Mouse (Mus musculus): ENCODE measurements around the gene Apon. TPM values are rescaled to one million over a fixed set of nuclear protein-coding genes. Genes with fewer than 3 reads are reported as not detected.
"Not testable (repeated sequence)": the region's sequence is repeated elsewhere in the genome, so short reads cannot be mapped to it uniquely, and the experiment has no call there.

Apon gene
- polyA plus RNA-seq, 1 experiment from 2014 or later: 0.30 TPM

- H3K27ac ChIP-seq (ENCODE audit: low read depth): not testable (repeated sequence)
These were observed 19.0 kb downstream of the Apon start for GRCm38 (mm10) chr10:128272819-128273439.

DNA sequence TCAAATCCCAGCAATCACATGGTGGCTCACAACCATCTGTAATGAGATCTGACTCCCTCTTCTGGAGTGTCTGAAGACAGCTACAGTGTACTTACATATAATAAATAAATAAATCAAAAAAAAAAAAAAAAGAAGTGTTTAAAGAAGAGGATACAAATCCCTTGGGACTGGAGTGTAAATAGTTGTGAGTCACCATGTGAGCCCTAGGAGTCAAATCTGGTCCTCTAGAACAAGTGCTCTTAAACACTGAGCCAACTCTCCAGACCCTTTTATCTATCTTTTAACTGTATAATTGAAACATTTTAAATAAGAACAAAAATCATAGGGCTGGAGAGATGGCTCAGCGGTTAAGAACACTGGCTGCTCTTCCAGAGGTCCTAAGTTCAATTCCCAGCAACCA, 21.5 kb downstream of the Apon start:
- not testable (repeated sequence) for H3K9me3 ChIP-seq (ENCODE audit: control insufficient read depth, low read length); H3K4me2 ChIP-seq (ENCODE audit: low read length); DNase-seq (ENCODE audit: low spot score); H3K4me3 ChIP-seq (ENCODE audit: low read depth, low read length); H3K9ac ChIP-seq (ENCODE audit: low read length); H3K27ac ChIP-seq (ENCODE audit: low read depth); H3K27me3 ChIP-seq (replicated peaks; ENCODE audit: control insufficient read depth, insufficient read depth, low read length); H3K4me1 ChIP-seq (replicated peaks; ENCODE audit: control insufficient read depth, insufficient read depth, low read length); ATAC-seq (replicated peaks; ENCODE audit: low FRiP score, low TSS enrichment, low read depth)
- H3K36me3 ChIP-seq (ENCODE audit: control insufficient read depth, insufficient read depth, low read length): peaks cover 17% of the 10 kb centered on the region
- WGBS: 100% methylated on average over 1 of the region's 1 CpGs

More at GRCm38 (mm10) chr10:128272819-128273439, 19.0 kb downstream of the Apon start:
- WGBS: 90% methylated on average over 4 of the region's 7 CpGs
- H3K9ac ChIP-seq (ENCODE audit: low read length); H3K4me1 ChIP-seq (replicated peaks; ENCODE audit: control insufficient read depth, insufficient read depth, low read length); H3K4me3 ChIP-seq (ENCODE audit: low read depth, low read length); H3K36me3 ChIP-seq (ENCODE audit: control insufficient read depth, insufficient read depth, low read length); H3K9me3 ChIP-seq (ENCODE audit: control insufficient read depth, low read length); DNase-seq (ENCODE audit: low spot score); H3K4me2 ChIP-seq (ENCODE audit: low read length); ATAC-seq (replicated peaks; ENCODE audit: low FRiP score, low TSS enrichment, low read depth); H3K27me3 ChIP-seq (replicated peaks; ENCODE audit: control insufficient read depth, insufficient read depth, low read length): not testable (repeated sequence)

- ATAC-seq (replicated peaks; ENCODE audit: low FRiP score, low TSS enrichment, low read depth): no peak
- H3K4me1 ChIP-seq (replicated peaks; ENCODE audit: control insufficient read depth, insufficient read depth, low read length): no peaks in the 10 kb centered on the region
- H3K4me2 ChIP-seq (ENCODE audit: low read length): no peak overlapping the region
- 65% methylated on average over 6 of the region's 6 CpGs for WGBS
- no peak overlapping the region for H3K4me3 ChIP-seq (ENCODE audit: low read depth, low read length)
- H3K36me3 ChIP-seq (ENCODE audit: control insufficient read depth, insufficient read depth, low read length): peaks cover 29% of the 10 kb centered on the region
- H3K9ac ChIP-seq (ENCODE audit: low read length): no peak overlapping the region
- no peaks in the 10 kb centered on the region for H3K9me3 ChIP-seq (ENCODE audit: control insufficient read depth, low read length)
- no peaks in the 10 kb centered on the region for H3K27me3 ChIP-seq (replicated peaks; ENCODE audit: control insufficient read depth, insufficient read depth, low read length)
- no peak overlapping the region for H3K27ac ChIP-seq (ENCODE audit: low read depth)
- no peak for DNase-seq (ENCODE audit: low spot score)
These were observed 24.3 kb downstream of the Apon start for GRCm38 (mm10) chr10:128278158-128278557.

- H3K9me3 ChIP-seq (ENCODE audit: control insufficient read depth, low read length): no peaks in the 10 kb centered on the region
- no peak overlapping the region for H3K4me3 ChIP-seq (ENCODE audit: low read depth, low read length)
- H3K9ac ChIP-seq (ENCODE audit: low read length): no peak overlapping the region
- peaks cover 43% of the 10 kb centered on the region for H3K36me3 ChIP-seq (ENCODE audit: control insufficient read depth, insufficient read depth, low read length)
- no peak overlapping the region for H3K4me2 ChIP-seq (ENCODE audit: low read length)
- 81% methylated on average over 6 of the region's 6 CpGs for WGBS
- H3K4me1 ChIP-seq (replicated peaks; ENCODE audit: control insufficient read depth, insufficient read depth, low read length): no peaks in the 10 kb centered on the region
- H3K27me3 ChIP-seq (replicated peaks; ENCODE audit: control insufficient read depth, insufficient read depth, low read length): no peaks in the 10 kb centered on the region
- ATAC-seq (replicated peaks; ENCODE audit: low FRiP score, low TSS enrichment, low read depth) (no peak), DNase-seq (ENCODE audit: low spot score) (no peak)
- H3K27ac ChIP-seq (ENCODE audit: low read depth): no peak overlapping the region
These were observed 27.0 kb downstream of the Apon start for GRCm38 (mm10) chr10:128280943-128281342.

DNA sequence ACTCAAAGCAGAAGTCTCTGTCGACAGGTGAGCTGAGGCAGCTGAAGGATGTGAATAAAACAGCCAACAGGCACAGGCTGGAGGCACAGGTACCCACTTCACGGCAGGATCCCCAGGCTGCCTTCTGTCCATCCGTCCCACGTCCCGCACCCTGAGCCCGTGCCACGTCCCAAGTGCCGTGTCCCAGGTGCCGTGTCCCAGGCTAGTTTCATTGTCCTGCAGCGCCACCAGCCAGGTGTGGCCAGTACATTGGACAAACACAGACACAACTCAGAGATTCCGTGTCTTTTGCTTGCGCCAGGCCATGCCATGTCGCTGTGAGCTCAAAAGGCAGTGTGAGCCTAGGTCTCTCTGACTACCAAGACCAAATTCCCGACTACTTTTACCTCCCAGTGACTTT, 27.8 kb downstream of the Apon start:
- Histone ChIP-seq H3K27me3 (replicated peaks; ENCODE audit: control insufficient read depth, insufficient read depth, low read length) (no peaks in the 10 kb centered on the region), H3K4me3 (ENCODE audit: low read depth, low read length) (no peak overlapping the region), H3K4me1 (replicated peaks; ENCODE audit: control insufficient read depth, insufficient read depth, low read length) (no peaks in the 10 kb centered on the region), H3K36me3 (ENCODE audit: control insufficient read depth, insufficient read depth, low read length) (peaks cover 41% of the 10 kb centered on the region), H3K4me2 (ENCODE audit: low read length) (no peak overlapping the region), H3K9me3 (ENCODE audit: control insufficient read depth, low read length) (no peaks in the 10 kb centered on the region), H3K27ac (ENCODE audit: low read depth) (no peak overlapping the region), H3K9ac (ENCODE audit: low read length) (no peak overlapping the region)
- no peak for DNase-seq (ENCODE audit: low spot score)
- WGBS: 88% methylated on average over 14 of the region's 14 CpGs
- ATAC-seq (replicated peaks; ENCODE audit: low FRiP score, low TSS enrichment, low read depth): no peak

- H3K36me3 ChIP-seq (ENCODE audit: control insufficient read depth, insufficient read depth, low read length): peaks cover 36% of the 10 kb centered on the region
- no peaks in the 10 kb centered on the region for H3K27me3 ChIP-seq (replicated peaks; ENCODE audit: control insufficient read depth, insufficient read depth, low read length)
- H3K9ac ChIP-seq (ENCODE audit: low read length): no peak overlapping the region
- 87% methylated on average over 20 of the region's 20 CpGs for WGBS
- no peak overlapping the region for H3K4me3 ChIP-seq (ENCODE audit: low read depth, low read length)
- no peak overlapping the region for H3K27ac ChIP-seq (ENCODE audit: low read depth)
- H3K4me1 ChIP-seq (replicated peaks; ENCODE audit: control insufficient read depth, insufficient read depth, low read length): no peaks in the 10 kb centered on the region
- no peak for ATAC-seq (replicated peaks; ENCODE audit: low FRiP score, low TSS enrichment, low read depth)
- no peaks in the 10 kb centered on the region for H3K9me3 ChIP-seq (ENCODE audit: control insufficient read depth, low read length)
- no peak overlapping the region for H3K4me2 ChIP-seq (ENCODE audit: low read length)
- no peak for DNase-seq (ENCODE audit: low spot score)
These were observed 29.1 kb downstream of the Apon start for GRCm38 (mm10) chr10:128282886-128283450.

- H3K9me3 ChIP-seq (ENCODE audit: control insufficient read depth, low read length): no peaks in the 10 kb centered on the region
- H3K4me3 ChIP-seq (ENCODE audit: low read depth, low read length): no peak overlapping the region
- 67% methylated on average over 31 of the region's 31 CpGs for whole genome bisulfite sequencing
- DNase-seq (ENCODE audit: low spot score): peak; percentile 84
- H3K36me3 ChIP-seq (ENCODE audit: control insufficient read depth, insufficient read depth, low read length): peaks cover 35% of the 10 kb centered on the region
- no peak overlapping the region for H3K27ac ChIP-seq (ENCODE audit: low read depth)
- no peaks in the 10 kb centered on the region for H3K4me1 ChIP-seq (replicated peaks; ENCODE audit: control insufficient read depth, insufficient read depth, low read length)
- H3K9ac ChIP-seq (ENCODE audit: low read length): no peak overlapping the region
- no peak for ATAC-seq (replicated peaks; ENCODE audit: low FRiP score, low TSS enrichment, low read depth)
- no peak overlapping the region for H3K4me2 ChIP-seq (ENCODE audit: low read length)
- no peaks in the 10 kb centered on the region for H3K27me3 ChIP-seq (replicated peaks; ENCODE audit: control insufficient read depth, insufficient read depth, low read length)
These were observed 30.0 kb downstream of the Apon start for GRCm38 (mm10) chr10:128283604-128284579.

- not testable (repeated sequence) for H3K9ac ChIP-seq (ENCODE audit: low read length); H3K9me3 ChIP-seq (ENCODE audit: control insufficient read depth, low read length); H3K4me1 ChIP-seq (replicated peaks; ENCODE audit: control insufficient read depth, insufficient read depth, low read length); H3K4me2 ChIP-seq (ENCODE audit: low read length); DNase-seq (ENCODE audit: low spot score); H3K27me3 ChIP-seq (replicated peaks; ENCODE audit: control insufficient read depth, insufficient read depth, low read length); H3K27ac ChIP-seq (ENCODE audit: low read depth); H3K4me3 ChIP-seq (ENCODE audit: low read depth, low read length); ATAC-seq (replicated peaks; ENCODE audit: low FRiP score, low TSS enrichment, low read depth)
- WGBS: 90% methylated on average over 1 of the region's 1 CpGs
- H3K36me3 ChIP-seq (ENCODE audit: control insufficient read depth, insufficient read depth, low read length): peaks cover 15% of the 10 kb centered on the region
These were observed 36.7 kb downstream of the Apon start for GRCm38 (mm10) chr10:128290594-128290993.
